Mouse (Mus musculus) CH12.LX (cell line): ENCODE measurements around the gene Anp32a. TPM values are rescaled to one million over a fixed set of nuclear protein-coding genes. Genes with fewer than 3 reads are reported as not detected.

Source experiments
- DNase-seq: peaks from one replicate; pipeline ENCODE4 v3.0.0-alpha.2; 2013; ENCODE audit errors: extremely low read depth
- H3K27ac ChIP-seq: 2 replicates; pipeline ENCODE4 v1.5.1; 2012; ENCODE audit warnings: low read depth, mild to moderate bottlenecking, control low read depth, moderate library complexity; ENCODE audit not compliant: insufficient read depth
- H3K27me3 ChIP-seq: replicated peaks from 2 replicates; pipeline ENCODE3; 2012; ENCODE audit warnings: inconsistent platforms
- H3K36me3 ChIP-seq, 2 experiments: replicated peaks in 1 of 2; 2 replicates each; pipeline versions ENCODE3 to v1.6.1; 2012; ENCODE audit warnings: inconsistent platforms in 1 of 2, low read length in 1 of 2, mild to moderate bottlenecking in 1 of 2, mixed read lengths in 1 of 2, moderate library complexity in 1 of 2; ENCODE audit not compliant: control insufficient read depth in 1 of 2, insufficient read depth in 1 of 2
- H3K4me1 ChIP-seq, 2 experiments: 2 replicates each; pipeline ENCODE4 v1.6.1; 2012; ENCODE audit warnings: inconsistent platforms in 1 of 2, moderate library complexity in 1 of 2; ENCODE audit not compliant: insufficient read depth in 2 of 2, control insufficient read depth in 1 of 2
- H3K4me2 ChIP-seq: 2 replicates; pipeline ENCODE4 v1.6.1; 2012; ENCODE audit warnings: low read depth, mild to moderate bottlenecking, control low read depth; ENCODE audit not compliant: poor library complexity, insufficient read depth, severe bottlenecking
- H3K4me3 ChIP-seq, 3 experiments: fragments of 150-350 bp in 1 of 3; sonication (generic) in 1 of 3; replicated peaks in 1 of 3; 2 replicates each; pipeline versions ENCODE3 to v1.5.1; 2011 to 2012; ENCODE audit warnings: low read depth in 2 of 3, low read length in 2 of 3, mild to moderate bottlenecking in 2 of 3, moderate library complexity in 2 of 3, control low read depth in 1 of 3, improper control_type of control experiment in 1 of 3, inconsistent platforms in 1 of 3, mixed read lengths in 1 of 3; ENCODE audit not compliant: poor library complexity in 1 of 3
- H3K79me2 ChIP-seq: replicated peaks from 2 replicates; pipeline ENCODE4 v1.6.1; 2012; ENCODE audit warnings: mild to moderate bottlenecking, moderate library complexity; ENCODE audit not compliant: control insufficient read depth, poor library complexity, insufficient read depth, severe bottlenecking; ENCODE audit errors: extremely low read depth
- H3K9ac ChIP-seq: 2 replicates; pipeline ENCODE4 v1.6.1; 2012; ENCODE audit warnings: low read depth, mild to moderate bottlenecking, control low read depth, moderate library complexity; ENCODE audit not compliant: insufficient read depth
- H3K9me3 ChIP-seq: replicated peaks from 2 replicates; pipeline ENCODE3; 2012; ENCODE audit warnings: low read length, inconsistent platforms, mixed read lengths
- EP300 ChIP-seq: IDR thresholded peaks from 2 replicates; pipeline ENCODE4 v1.6.1; 2011; ENCODE audit warnings: low read length, improper control_type of control experiment
- ETS1 ChIP-seq: conservative IDR thresholded peaks from 2 replicates; pipeline ENCODE4 v1.6.1; 2012; ENCODE audit warnings: low read depth, mild to moderate bottlenecking, inconsistent platforms, low read length, improper control_type of control experiment, moderate library complexity
- GABPA ChIP-seq: IDR thresholded peaks from 2 replicates; pipeline ENCODE4 v1.6.1; 2012; ENCODE audit warnings: low read depth, low read length, improper control_type of control experiment, inconsistent platforms; ENCODE audit not compliant: insufficient replicate concordance
- JUND ChIP-seq: conservative IDR thresholded peaks from 2 replicates; pipeline ENCODE4 v1.6.1; 2011; ENCODE audit warnings: low read depth, low read length, improper control_type of control experiment
- MAX ChIP-seq: IDR thresholded peaks from 2 replicates; pipeline ENCODE4 v1.6.1; 2011; ENCODE audit warnings: low read length, improper control_type of control experiment
- MYC ChIP-seq: IDR thresholded peaks from 2 replicates; pipeline ENCODE4 v1.6.1; 2011; ENCODE audit warnings: low read depth, mild to moderate bottlenecking, improper control_type of control experiment, low read length
- NELFE ChIP-seq: IDR thresholded peaks from 2 replicates; pipeline ENCODE4 v1.6.1; 2011; ENCODE audit warnings: low read depth, low read length, improper control_type of control experiment
- NRF1 ChIP-seq: IDR thresholded peaks from 2 replicates; pipeline ENCODE4 v1.6.1; 2014; ENCODE audit warnings: low read depth, mild to moderate bottlenecking, inconsistent platforms, low read length, improper control_type of control experiment, moderate library complexity
- RCOR1 ChIP-seq: conservative IDR thresholded peaks from 2 replicates; pipeline ENCODE4 v1.6.1; 2012; ENCODE audit warnings: low read depth, mild to moderate bottlenecking, inconsistent platforms, low read length, improper control_type of control experiment
- SIN3A ChIP-seq: IDR thresholded peaks from 2 replicates; pipeline ENCODE4 v1.6.1; 2012; ENCODE audit warnings: low read length, improper control_type of control experiment, inconsistent platforms
- SMC3 ChIP-seq: IDR thresholded peaks from 2 replicates; pipeline ENCODE4 v1.6.1; 2011; ENCODE audit warnings: low read depth, low read length, improper control_type of control experiment
- TCF12 ChIP-seq: IDR thresholded peaks from 2 replicates; pipeline ENCODE4 v1.6.1; 2014; ENCODE audit warnings: low read depth, mild to moderate bottlenecking, inconsistent platforms, low read length, improper control_type of control experiment
- UBTF ChIP-seq: IDR thresholded peaks from 2 replicates; pipeline ENCODE4 v1.6.1; 2012; ENCODE audit warnings: low read depth, mild to moderate bottlenecking, inconsistent platforms, low read length, improper control_type of control experiment, moderate library complexity
- ZMIZ1 ChIP-seq: IDR thresholded peaks from 2 replicates; pipeline ENCODE4 v1.6.1; 2012; ENCODE audit warnings: low read depth, mild to moderate bottlenecking, inconsistent platforms, low read length, improper control_type of control experiment
- ZNF384 ChIP-seq: IDR thresholded peaks from 2 replicates; pipeline ENCODE4 v1.6.1; 2012; ENCODE audit warnings: low read depth, low read length, improper control_type of control experiment, inconsistent platforms
- dilution Hi-C: fragments of 300-500 bp; cut with MboI; formaldehyde crosslinking; loops from 2 replicates; pipeline ENCODE4 v1.14.3; 2020; ENCODE audit warnings: low sequenced_read_pairs; ENCODE audit not compliant: extremely low pct_unique_long_range_greater_than_20kb, extremely low pct_ligation_motif_present
- in situ Hi-C: fragments of 300-500 bp; cut with MboI; formaldehyde crosslinking; loops from 3 replicates; pipeline ENCODE4 v1.14.3; 2019; ENCODE audit warnings: low sequenced_read_pairs, low pct_ligation_motif_present, low pct_unique_long_range_greater_than_20kb, mixed read lengths
- polyA plus RNA-seq: library from polyadenylated mRNA; unstranded; fragments of >175 nt; gene quantifications from 2 replicates; pipeline ENCODE4 v1.2.1, GENCODE M21; 2012; ENCODE audit warnings: low read depth; ENCODE audit not compliant: insufficient read length
- total RNA-seq, 2 experiments: library from RNA; depleted of rRNA; stranded (reverse); fragments of 300-350 nt in 1 of 2; fragments of >200 nt in 1 of 2; gene quantifications; 2 replicates each; pipeline ENCODE4 v1.2.3; 2012 to 2014

The Anp32a gene
- total and polyA plus RNA-seq, 3 experiments: 585 to 1,207 (median 869) TPM

- H3K4me2 ChIP-seq: peak overlapping the region; percentile 29; the same call in 1 of the 2 replicates
- peak overlapping the region; percentile 95 for H3K27ac ChIP-seq
- peak overlapping the region; percentile 8; the same call in 1 of the 2 replicates for H3K9ac ChIP-seq
- dilution Hi-C loops: no loop called here
- no peak for TF ChIP-seq NRF1
- TF ChIP-seq GABPA: no peak
- TF ChIP-seq SIN3A: no peak
- no peak for TF ChIP-seq RCOR1
- no peak for TF ChIP-seq EP300
- no peak for TF ChIP-seq MYC
- no peaks in the 10 kb centered on the region for H3K27me3 ChIP-seq
- H3K36me3 ChIP-seq: peaks cover 26 to 74% of the 10 kb centered on the region in 2 experiments
- H3K4me1 ChIP-seq: peaks cover 59 to 97% of the 10 kb centered on the region in 2 experiments
- DNase-seq: no peak
- H3K4me3 ChIP-seq: no peak overlapping the region
- no peaks in the 10 kb centered on the region for H3K9me3 ChIP-seq
- H3K79me2 ChIP-seq: peaks cover 95% of the 10 kb centered on the region
- in situ Hi-C loops: no loop called here
These were observed 17.8 kb downstream of the Anp32a start for GRCm38 (mm10) chr9:62358851-62359250.

GRCm38 (mm10) chr9:62360889-62361288, 19.8 kb downstream of the Anp32a start:
- Histone ChIP-seq H3K9ac (peak overlapping the region; percentile 47), H3K79me2 (peaks cover 97% of the 10 kb centered on the region), H3K4me2 (peak overlapping the region; percentile 78), H3K27me3 (no peaks in the 10 kb centered on the region), H3K9me3 (no peaks in the 10 kb centered on the region), H3K36me3 (peaks cover 17 to 65% of the 10 kb centered on the region in 2 experiments), H3K4me1 (peaks cover 46 to 94% of the 10 kb centered on the region in 2 experiments), H3K4me3 (no peak overlapping the region), H3K27ac (peak overlapping the region; percentile 95)
- dilution Hi-C loops (no loop called here), in situ Hi-C loops (no loop called here)
- TF ChIP-seq ZNF384 (no peak), ETS1 (no peak), UBTF (no peak), ZMIZ1 (no peak), RCOR1 (no peak), JUND (no peak), NRF1 (no peak)
- no peak for DNase-seq

GRCm38 (mm10) chr9:62362835-62363385, 21.8 kb downstream of the Anp32a start:
- H3K4me2 ChIP-seq: peak overlapping the region; percentile 78
- peak; percentile 13; the same call in 1 of the 2 replicates for TF ChIP-seq NELFE
- TF ChIP-seq UBTF: no peak
- 0 out of 2 replicates have a peak, but pooled peaks have one; percentile 34 for TF ChIP-seq TCF12
- no peak for TF ChIP-seq MAX
- no peak for TF ChIP-seq SMC3
- TF ChIP-seq ZMIZ1: peak; percentile 36; the same call in 1 of the 2 replicates
- peaks cover 7 to 53% of the 10 kb centered on the region in 2 experiments for H3K36me3 ChIP-seq
- peak overlapping the region; percentile 64 for H3K9ac ChIP-seq
- dilution Hi-C loops: no loop called here
- in situ Hi-C loops: no loop called here
- peak overlapping the region; percentile 95 for H3K27ac ChIP-seq
- peak overlapping the region in 2 of 3 experiments; percentile 21 to 24 for H3K4me3 ChIP-seq
- no peaks in the 10 kb centered on the region for H3K9me3 ChIP-seq
- no peak for DNase-seq
- H3K4me1 ChIP-seq: peaks cover 34 to 91% of the 10 kb centered on the region in 2 experiments
- H3K27me3 ChIP-seq: no peaks in the 10 kb centered on the region
- peaks cover 97% of the 10 kb centered on the region for H3K79me2 ChIP-seq
